Mouse (Mus musculus) forebrain, postnatal 0 days (tissue): ENCODE data around the gene Cd207. TPM values are rescaled to one million over a fixed set of nuclear protein-coding genes. Genes with fewer than 3 reads are reported as not detected.
A peak's percentile ranks its signal among the peaks of the same experiment; 100 is the strongest.

Source experiments
- ATAC-seq: fragments of 200-750 bp; cut with Nextera tagmentation; 2 replicates; pipeline ENCODE4 v1.8.0; 2017; ENCODE audit warnings: mild to moderate bottlenecking, moderate library complexity
- DNase-seq: peaks from one replicate; pipeline ENCODE4 v3.0.0-alpha.2; 2015
- H3K27ac ChIP-seq: fragments of 300-500 bp; sonication (generic); 2 replicates; pipeline ENCODE4 v1.5.1; 2014; ENCODE audit warnings: low read depth, mild to moderate bottlenecking, antibody characterized with exemption, low read length, moderate library complexity, mixed read lengths
- H3K27me3 ChIP-seq: fragments of 300-500 bp; sonication (generic); 2 replicates; pipeline ENCODE4 v1.6.1; 2014; ENCODE audit warnings: mild to moderate bottlenecking, low read length, mixed read lengths; ENCODE audit not compliant: insufficient read depth
- H3K36me3 ChIP-seq: fragments of 300-500 bp; sonication (generic); 2 replicates; pipeline ENCODE4 v1.6.1; 2014; ENCODE audit warnings: mild to moderate bottlenecking, moderate library complexity; ENCODE audit not compliant: insufficient read depth
- H3K4me1 ChIP-seq: fragments of 300-500 bp; sonication (generic); 2 replicates; pipeline ENCODE4 v1.6.1; 2014; ENCODE audit warnings: antibody characterized with exemption; ENCODE audit not compliant: insufficient read depth
- H3K4me2 ChIP-seq: fragments of 300-500 bp; sonication (generic); 2 replicates; pipeline ENCODE4 v1.6.1; 2014; ENCODE audit warnings: low read depth, mild to moderate bottlenecking, moderate library complexity
- H3K4me3 ChIP-seq: fragments of 300-500 bp; sonication (generic); 2 replicates; pipeline ENCODE4 v1.5.1; 2014; ENCODE audit warnings: low read depth, low read length, mixed read lengths
- H3K9ac ChIP-seq: fragments of 300-500 bp; sonication (generic); 2 replicates; pipeline ENCODE4 v1.6.1; 2014; ENCODE audit warnings: mild to moderate bottlenecking
- H3K9me3 ChIP-seq: fragments of 300-500 bp; sonication (generic); 2 replicates; pipeline ENCODE4 v1.6.1; 2016; ENCODE audit warnings: low read length
- CTCF ChIP-seq: sonication (generic); IDR thresholded peaks from 2 replicates; pipeline ENCODE4 v1.5.1; 2016; ENCODE audit warnings: antibody characterized with exemption, control low read depth, low read depth
- WGBS: fragments of 180-500 bp; shearing (Covaris S2); extraction: QIAGEN DNeasy Blood & Tissue Kit; methylation state at CpG from one replicate; pipeline ENCODE4 v1.1.7; 2014; 5-methylcytosine and 5-hydroxymethylcytosine counted together
- polyA plus RNA-seq: library from polyadenylated mRNA; unstranded; fragments of >200 nt; fragmentation: Nextera tagmentation; extraction: Ambion mirVana; gene quantifications from 2 replicates; pipeline ENCODE4 v1.2.1, GENCODE M21; 2015
- total RNA-seq: library from RNA; depleted of rRNA; stranded (reverse); fragments of >200 nt; gene quantifications from 2 replicates; pipeline ENCODE4 v1.2.3, GENCODE M21; 2014; rRNA removed

The Cd207 gene
- total and polyA plus RNA-seq, 2 experiments from 2014 or later = not detected

DNA sequence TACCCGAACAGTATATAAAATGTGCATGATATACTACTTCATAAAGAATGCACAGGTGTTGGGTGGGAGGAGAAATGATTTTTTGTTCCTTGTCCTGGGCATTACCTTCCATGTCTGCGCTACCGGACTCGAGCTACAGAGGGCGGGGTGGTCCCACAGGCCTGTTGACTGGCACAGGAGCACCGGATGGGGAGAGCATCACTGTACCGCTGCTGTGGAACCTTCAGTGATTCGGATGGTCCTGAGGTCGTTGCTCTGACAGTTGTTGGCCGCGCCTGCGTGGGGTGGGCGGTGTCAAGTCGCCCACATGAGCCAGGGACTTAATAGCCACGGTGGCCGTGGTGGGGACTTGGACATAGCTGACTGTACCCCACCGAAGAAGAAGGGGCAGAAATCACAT, 50.9 kb downstream of the Cd207 start:
- no peak overlapping the region for H3K4me2 ChIP-seq
- no peaks in the 10 kb centered on the region for H3K27me3 ChIP-seq
- TF ChIP-seq CTCF = peak; percentile 13; the same call in 1 of the 2 replicates
- no peaks in the 10 kb centered on the region for H3K4me1 ChIP-seq
- no peaks in the 10 kb centered on the region for H3K9me3 ChIP-seq
- H3K36me3 ChIP-seq = no peaks in the 10 kb centered on the region
- no peak for ATAC-seq
- no peak overlapping the region for H3K4me3 ChIP-seq
- H3K27ac ChIP-seq = no peak overlapping the region
- no peak for DNase-seq
- WGBS = 68% methylated on average over 17 of the region's 17 CpGs
- no peak overlapping the region for H3K9ac ChIP-seq

Other genes starting within 250 kb of the Cd207 start
- 23.2 and 27.7 TPM in 2 replicates for gene Tet3, start 218.8 kb downstream of the Cd207 start, total RNA-seq
- 38.0 and 49.4 TPM in 2 replicates for gene Tet3, start 218.8 kb downstream of the Cd207 start, polyA plus RNA-seq
- gene Dguok, start 170.9 kb downstream of the Cd207 start, total RNA-seq = 35.3 and 44.5 TPM in 2 replicates
- 47.8 and 52.1 TPM in 2 replicates for gene Dguok, start 170.9 kb downstream of the Cd207 start, polyA plus RNA-seq
- 0.38 and 2.2 TPM in 2 replicates for gene Actg2, start 141.6 kb downstream of the Cd207 start, total RNA-seq
- 1.0 and 1.6 TPM in 2 replicates for gene Actg2, start 141.6 kb downstream of the Cd207 start, polyA plus RNA-seq
- 11.2 and 13.9 TPM in 2 replicates for gene Stambp, start 105.1 kb downstream of the Cd207 start, total RNA-seq
- gene Stambp, start 105.1 kb downstream of the Cd207 start, polyA plus RNA-seq = 64.7 and 72.3 TPM in 2 replicates
- not detected in 2 replicates for gene Clec4f, start 21.7 kb downstream of the Cd207 start, total RNA-seq
- gene Clec4f, start 21.7 kb downstream of the Cd207 start, polyA plus RNA-seq = 0.28 TPM in 1 of 2 replicates, not detected in the other
- gene Vax2, start 33.4 kb upstream of the Cd207 start, total RNA-seq = not detected in 2 replicates
- not detected in 2 replicates for gene Vax2, start 33.4 kb upstream of the Cd207 start, polyA plus RNA-seq
- 0.19 and 0.77 TPM in 2 replicates for gene Atp6v1b1, start 65.1 kb upstream of the Cd207 start, total RNA-seq
- 0.38 and 0.53 TPM in 2 replicates for gene Atp6v1b1, start 65.1 kb upstream of the Cd207 start, polyA plus RNA-seq
- gene Ankrd53, start 84.8 kb upstream of the Cd207 start, total RNA-seq = not detected in 2 replicates
- not detected in 2 replicates for gene Ankrd53, start 84.8 kb upstream of the Cd207 start, polyA plus RNA-seq
- 30.7 and 42.3 TPM in 2 replicates for gene Tex261, start 98.0 kb upstream of the Cd207 start, total RNA-seq
- gene Tex261, start 98.0 kb upstream of the Cd207 start, polyA plus RNA-seq = 80.4 and 81.7 TPM in 2 replicates
- gene Nagk, start 117.1 kb upstream of the Cd207 start, total RNA-seq = 80.7 and 81.2 TPM in 2 replicates
- 81.0 and 99.0 TPM in 2 replicates for gene Nagk, start 117.1 kb upstream of the Cd207 start, polyA plus RNA-seq
- gene Paip2b, start 153.9 kb upstream of the Cd207 start, total RNA-seq = 66.2 and 75.0 TPM in 2 replicates
- gene Paip2b, start 153.9 kb upstream of the Cd207 start, polyA plus RNA-seq = 28.3 and 28.6 TPM in 2 replicates
- gene Zfp638, start 189.3 kb upstream of the Cd207 start, total RNA-seq = 123 and 143 TPM in 2 replicates
- 45.9 and 56.4 TPM in 2 replicates for gene Zfp638, start 189.3 kb upstream of the Cd207 start, polyA plus RNA-seq